Mouse (Mus musculus): ENCODE measurements around the gene Nol8. TPM values are rescaled to one million over a fixed set of nuclear protein-coding genes. Genes with fewer than 3 reads are reported as not detected.

The Nol8 gene
- polyA plus RNA-seq, 1 experiment from 2014 or later, result 22.6 TPM

DNA sequence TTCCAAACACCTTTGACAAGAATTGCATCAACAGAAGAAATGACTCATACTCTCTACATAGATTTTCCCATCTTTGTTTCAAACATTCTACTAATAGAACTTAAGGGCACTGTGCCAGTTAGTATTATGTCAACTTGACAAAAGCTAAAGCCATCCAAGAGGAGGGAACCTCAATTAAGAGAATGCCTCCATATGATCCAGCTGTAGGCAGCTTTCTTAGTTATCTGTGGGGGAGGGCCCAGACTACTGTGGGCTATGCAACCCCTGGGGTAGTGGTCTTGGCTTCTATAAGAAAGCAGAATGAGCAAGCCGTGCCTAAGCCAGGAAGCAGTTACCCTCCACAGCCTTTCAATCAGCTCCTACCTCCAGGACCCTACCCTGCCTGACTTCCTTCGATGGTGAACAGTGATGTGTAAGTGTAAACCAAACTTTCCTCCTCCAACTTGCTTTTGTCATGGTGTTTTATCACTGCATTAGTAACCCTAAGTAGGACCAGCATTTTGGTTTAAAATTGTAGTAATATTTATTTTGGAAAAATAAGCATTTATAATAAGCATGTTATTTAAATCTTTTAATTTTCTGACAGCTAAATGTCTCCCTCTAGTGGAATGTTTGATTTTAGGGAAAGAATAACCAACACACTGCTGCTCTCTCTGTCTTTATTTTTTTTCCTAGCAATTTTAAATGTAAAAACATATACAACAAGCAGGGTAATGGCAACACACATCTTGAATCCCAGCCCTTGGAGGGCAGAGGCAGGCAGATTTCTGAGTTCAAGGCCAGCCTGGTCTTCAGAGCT, 7.9 kb upstream of the Nol8 start:
- Histone ChIP-seq H3K4me1 (replicated peaks) (no peaks in the 10 kb centered on the region), H3K27ac (no peak overlapping the region), H3K4me3 (no peak overlapping the region), H3K4me2 (no peak overlapping the region), H3K9ac (no peak overlapping the region), H3K9me3 (no peaks in the 10 kb centered on the region), H3K27me3 (no peaks in the 10 kb centered on the region), H3K36me3 (no peaks in the 10 kb centered on the region)
- ATAC-seq (ENCODE audit: low FRiP score), result no peak
- WGBS, result 88% methylated on average over 2 of the region's 2 CpGs

- Histone ChIP-seq H3K36me3 (no peaks in the 10 kb centered on the region), H3K4me3 (no peak overlapping the region), H3K4me2 (no peak overlapping the region), H3K9ac (no peak overlapping the region), H3K4me1 (replicated peaks) (no peaks in the 10 kb centered on the region), H3K27ac (no peak overlapping the region), H3K9me3 (no peaks in the 10 kb centered on the region), H3K27me3 (no peaks in the 10 kb centered on the region)
- WGBS, result 83% methylated on average over 1 of the region's 1 CpGs
- no peak for ATAC-seq (ENCODE audit: low FRiP score)
Observed at GRCm38 (mm10) chr13:49646019-49646418, 6.9 kb upstream of the Nol8 start.

- Histone ChIP-seq H3K9ac (no peak overlapping the region), H3K36me3 (peaks cover under 1% of the 10 kb centered on the region; the same call in 1 of the 2 replicates), H3K4me3 (no peak overlapping the region), H3K27ac (no peak overlapping the region), H3K27me3 (no peaks in the 10 kb centered on the region), H3K9me3 (no peaks in the 10 kb centered on the region), H3K4me2 (no peak overlapping the region), H3K4me1 (replicated peaks) (peaks cover 16% of the 10 kb centered on the region)
- WGBS, result 45% methylated on average over 2 of the region's 2 CpGs
- no peak for ATAC-seq (ENCODE audit: low FRiP score)
Observed at GRCm38 (mm10) chr13:49651136-49651535, 1.7 kb upstream of the Nol8 start.

- Histone ChIP-seq H3K9me3 (no peaks in the 10 kb centered on the region), H3K27ac (no peak overlapping the region), H3K4me1 (replicated peaks) (peaks cover 16% of the 10 kb centered on the region), H3K36me3 (peaks cover 3% of the 10 kb centered on the region; the same call in 1 of the 2 replicates), H3K9ac (peak overlapping the region; percentile 68; the same call in 1 of the 2 replicates), H3K27me3 (no peaks in the 10 kb centered on the region), H3K4me2 (peak overlapping the region; percentile 88), H3K4me3 (peak overlapping the region; percentile 79)
- ATAC-seq (ENCODE audit: low FRiP score), result no peak
- 4% methylated on average over 4 of the region's 4 CpGs for WGBS
Observed at GRCm38 (mm10) chr13:49651781-49652351, 1.0 kb upstream of the Nol8 start.

DNA sequence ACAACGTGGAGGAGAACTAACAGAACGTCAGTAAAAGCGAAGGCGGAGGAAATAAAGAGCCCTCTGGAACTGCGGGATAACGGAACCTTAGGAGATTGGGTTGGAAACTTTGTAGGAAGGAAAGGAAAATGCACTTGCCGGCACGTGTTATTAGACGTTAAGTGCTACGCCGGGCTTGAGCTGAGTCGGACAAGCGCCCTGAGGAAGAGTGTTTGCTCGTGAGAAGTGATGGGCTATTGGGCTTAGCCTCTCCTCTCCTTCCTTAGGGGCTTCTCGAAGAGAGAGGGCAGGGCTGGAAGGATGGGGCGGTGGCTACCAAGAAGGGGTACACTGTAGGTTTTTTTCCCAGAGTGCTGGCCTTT, 283 bp downstream of the Nol8 start:
- H3K36me3 ChIP-seq, result peaks cover 7% of the 10 kb centered on the region; the same call in 1 of the 2 replicates
- peaks cover 16% of the 10 kb centered on the region for H3K4me1 ChIP-seq (replicated peaks)
- no peaks in the 10 kb centered on the region for H3K27me3 ChIP-seq
- H3K9ac ChIP-seq, result peak overlapping the region; percentile 73
- H3K9me3 ChIP-seq, result no peaks in the 10 kb centered on the region
- H3K27ac ChIP-seq, result no peak overlapping the region
- H3K4me3 ChIP-seq, result peak overlapping the region; percentile 79
- ATAC-seq (ENCODE audit: low FRiP score), result peak; percentile 88
- H3K4me2 ChIP-seq, result peak overlapping the region; percentile 80
- under 1% methylated on average over 16 of the region's 16 CpGs for WGBS

GRCm38 (mm10) chr13:49677793-49678192, 24.9 kb downstream of the Nol8 start:
- Histone ChIP-seq H3K4me2 (no peak overlapping the region), H3K4me3 (no peak overlapping the region), H3K27ac (no peak overlapping the region), H3K36me3 (peaks cover 48% of the 10 kb centered on the region), H3K27me3 (no peaks in the 10 kb centered on the region), H3K9me3 (no peaks in the 10 kb centered on the region), H3K4me1 (replicated peaks) (peaks cover 11% of the 10 kb centered on the region), H3K9ac (no peak overlapping the region)
- no peak for ATAC-seq (ENCODE audit: low FRiP score)
- WGBS, result 93% methylated on average over 2 of the region's 2 CpGs

- peak within 1 kb of the TSS; percentile 74 for H3K27ac ChIP-seq
- WGBS, result 5% methylated on average over 26 of the region's 26 CpGs
- peak within 1 kb of the TSS; percentile 89 for H3K4me3 ChIP-seq
- peak within 1 kb of the TSS; percentile 89 for H3K9ac ChIP-seq
- ATAC-seq (ENCODE audit: low FRiP score), result peak; percentile 100
- H3K36me3 ChIP-seq, result peaks cover 22% of the 10 kb centered on the region
- no peaks in the 10 kb centered on the region for H3K27me3 ChIP-seq
- H3K4me1 ChIP-seq (replicated peaks), result peaks cover 30% of the 10 kb centered on the region
- no peaks in the 10 kb centered on the region for H3K9me3 ChIP-seq
- peak within 1 kb of the TSS; percentile 94 for H3K4me2 ChIP-seq
Observed at GRCm38 (mm10) chr13:49681351-49682232, 28.7 kb downstream of the Nol8 start, which contains the start of gene Iars. TSS of gene Iars (plus strand) at chr13:49682100.

GRCm38 (mm10) chr13:49682233-49682846, 29.5 kb downstream of the Nol8 start:
- Histone ChIP-seq H3K27me3 (no peaks in the 10 kb centered on the region), H3K4me3 (peak overlapping the region; percentile 89), H3K9me3 (no peaks in the 10 kb centered on the region), H3K4me1 (replicated peaks) (peaks cover 30% of the 10 kb centered on the region), H3K27ac (peak overlapping the region; percentile 74), H3K9ac (peak overlapping the region; percentile 89), H3K4me2 (peak overlapping the region; percentile 94), H3K36me3 (peaks cover 18% of the 10 kb centered on the region)
- WGBS, result under 1% methylated on average over 20 of the region's 20 CpGs
- no peak; the same call in 1 of the 2 replicates for ATAC-seq (ENCODE audit: low FRiP score)

- WGBS, result 26% methylated on average over 4 of the region's 4 CpGs
- Histone ChIP-seq H3K36me3 (peaks cover 20% of the 10 kb centered on the region), H3K4me2 (no peak overlapping the region)
Observed at GRCm38 (mm10) chr13:49684266-49684665, 31.4 kb downstream of the Nol8 start.

GRCm38 (mm10) chr13:49691056-49691455, 38.2 kb downstream of the Nol8 start:
- no peak overlapping the region for H3K9ac ChIP-seq
- H3K4me2 ChIP-seq, result no peak overlapping the region
- 98% methylated on average over 5 of the region's 5 CpGs for WGBS
- no peak overlapping the region for H3K27ac ChIP-seq
- H3K4me1 ChIP-seq (replicated peaks), result no peaks in the 10 kb centered on the region
- ATAC-seq (ENCODE audit: low FRiP score), result no peak
- H3K4me3 ChIP-seq, result no peak overlapping the region
- H3K27me3 ChIP-seq, result no peaks in the 10 kb centered on the region
- peaks cover 58% of the 10 kb centered on the region for H3K36me3 ChIP-seq
- H3K9me3 ChIP-seq, result no peaks in the 10 kb centered on the region

More at GRCm38 (mm10) chr13:49684266-49684665, 31.4 kb downstream of the Nol8 start:
- Histone ChIP-seq H3K4me1 (replicated peaks) (peaks cover 30% of the 10 kb centered on the region), H3K9ac (0 out of 2 replicates have a peak overlapping the region, but pooled peaks have one; percentile 1), H3K27me3 (no peaks in the 10 kb centered on the region), H3K27ac (no peak overlapping the region), H3K4me3 (no peak overlapping the region), H3K9me3 (no peaks in the 10 kb centered on the region)
- ATAC-seq (ENCODE audit: low FRiP score), result no peak

GRCm38 (mm10) chr13:49703216-49703779, 50.4 kb downstream of the Nol8 start:
- Histone ChIP-seq H3K4me1 (replicated peaks) (peaks cover 17% of the 10 kb centered on the region), H3K36me3 (peaks cover 82% of the 10 kb centered on the region), H3K4me2 (no peak overlapping the region), H3K9ac (no peak overlapping the region), H3K9me3 (no peaks in the 10 kb centered on the region), H3K4me3 (no peak overlapping the region), H3K27me3 (no peaks in the 10 kb centered on the region), H3K27ac (no peak overlapping the region)
- no peak for ATAC-seq (ENCODE audit: low FRiP score)
- 86% methylated on average over 11 of the region's 11 CpGs for WGBS
